Mouse (Mus musculus) liver, postnatal 0 days (tissue): Measurements from ENCODE around the gene Krt14. TPM values are rescaled to one million over a fixed set of nuclear protein-coding genes. Genes with fewer than 3 reads are reported as not detected.

Experiments used
- ATAC-seq: fragments of 200-750 bp; cut with Nextera tagmentation; 2 replicates; pipeline ENCODE4 v1.8.0; 2017; ENCODE audit warnings: mild to moderate bottlenecking, moderate library complexity
- DNase-seq: peaks from one replicate; pipeline ENCODE4 v3.0.0-alpha.2; 2016
- H3K27ac ChIP-seq: fragments of 300-500 bp; sonication (generic); 2 replicates; pipeline ENCODE4 v1.5.1; 2014; ENCODE audit warnings: antibody characterized with exemption, moderate library complexity, mild to moderate bottlenecking, low read depth
- H3K27me3 ChIP-seq: fragments of 300-500 bp; sonication (generic); 2 replicates; pipeline ENCODE4 v1.6.1; 2014; ENCODE audit warnings: low read length, control low read depth, mixed read lengths; ENCODE audit not compliant: insufficient read depth
- H3K36me3 ChIP-seq: fragments of 300-500 bp; sonication (generic); replicated peaks from 2 replicates; pipeline ENCODE4 v1.6.1; 2014; ENCODE audit warnings: mild to moderate bottlenecking, control low read depth, low read length, moderate library complexity, mixed read lengths; ENCODE audit not compliant: insufficient read depth
- H3K4me1 ChIP-seq: fragments of 300-500 bp; sonication (generic); 2 replicates; pipeline ENCODE4 v1.6.1; 2014; ENCODE audit warnings: antibody characterized with exemption, mild to moderate bottlenecking, control low read depth; ENCODE audit not compliant: insufficient read depth
- H3K4me2 ChIP-seq: fragments of 300-500 bp; sonication (generic); 2 replicates; pipeline ENCODE4 v1.6.1; 2014; ENCODE audit warnings: low read depth, mild to moderate bottlenecking, low read length, moderate library complexity, mixed read lengths
- H3K4me3 ChIP-seq: fragments of 300-500 bp; sonication (generic); 2 replicates; pipeline ENCODE4 v1.5.1; 2014; ENCODE audit warnings: low read depth, low read length
- H3K9ac ChIP-seq: fragments of 300-500 bp; sonication (generic); replicated peaks from 2 replicates; pipeline ENCODE4 v1.6.1; 2014; ENCODE audit warnings: mild to moderate bottlenecking, moderate library complexity
- H3K9me3 ChIP-seq: fragments of 300-500 bp; sonication (generic); 2 replicates; pipeline ENCODE4 v1.6.1; 2016; ENCODE audit warnings: mild to moderate bottlenecking, control low read depth, low read length, mixed read lengths
- CTCF ChIP-seq: sonication (generic); IDR thresholded peaks from 2 replicates; pipeline ENCODE4 v1.5.1; 2016; ENCODE audit warnings: antibody characterized with exemption, low read depth
- EP300 ChIP-seq: IDR thresholded peaks from 2 replicates; pipeline ENCODE4 v1.6.1; 2016; ENCODE audit warnings: antibody characterized with exemption, low read depth, mild to moderate bottlenecking
- WGBS: fragments of 180-500 bp; shearing (Covaris S2); extraction: QIAGEN DNeasy Blood & Tissue Kit; methylation state at CpG from one replicate; pipeline ENCODE4 v1.1.7; 2014; ENCODE audit not compliant: insufficient replicate concordance; 5-methylcytosine and 5-hydroxymethylcytosine counted together
- polyA plus RNA-seq: library from polyadenylated mRNA; unstranded; fragments of >200 nt; fragmentation: Nextera tagmentation; extraction: Ambion mirVana; gene quantifications from 2 replicates; pipeline ENCODE4 v1.2.1, GENCODE M21; 2015

Krt14 gene
- polyA plus RNA-seq, 1 experiment from 2014 or later: 1.2 TPM

- H3K36me3 ChIP-seq: no peaks in the 10 kb centered on the region
- no peak within 1 kb of the TSS for H3K27ac ChIP-seq
- no peaks in the 10 kb centered on the region for H3K27me3 ChIP-seq
- ATAC-seq: no peak
- TF ChIP-seq CTCF: no peak
- TF ChIP-seq EP300: no peak
- H3K9me3 ChIP-seq: no peaks in the 10 kb centered on the region
- no peaks in the 10 kb centered on the region for H3K4me1 ChIP-seq
- H3K9ac ChIP-seq: no peak within 1 kb of the TSS
- H3K4me2 ChIP-seq: no peak within 1 kb of the TSS
- H3K4me3 ChIP-seq: no peak within 1 kb of the TSS
- WGBS: 46% methylated on average over 9 of the region's 9 CpGs
- DNase-seq: no peak
Observed at GRCm38 (mm10) chr11:100192992-100193391, 14.4 kb downstream of the Krt14 start, which contains the start of gene Krt9. Gene Krt9, minus strand, starts transcription at chr11:100193246.

DNA sequence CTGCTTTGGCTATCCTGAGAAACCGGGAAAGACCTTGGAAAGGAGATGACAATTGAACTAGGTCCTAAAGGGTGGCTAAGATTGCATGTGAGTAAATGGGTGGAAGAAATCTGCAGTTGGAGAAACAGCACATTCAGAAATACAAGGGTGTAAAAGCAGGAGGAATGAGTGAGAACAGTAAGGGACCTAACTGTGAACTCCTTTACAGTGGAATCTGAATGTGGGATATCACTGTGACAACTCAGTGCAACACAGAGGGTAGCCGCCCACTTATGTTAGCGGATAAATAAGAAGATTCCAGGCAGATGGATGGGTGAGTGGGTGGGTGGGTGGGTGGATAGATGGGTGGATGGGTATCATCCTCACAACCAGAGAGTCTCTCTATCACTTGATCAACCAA, 15.5 kb downstream of the Krt14 start:
- Histone ChIP-seq H3K9me3 (no peaks in the 10 kb centered on the region), H3K4me3 (no peak overlapping the region), H3K27ac (no peak overlapping the region), H3K4me1 (no peaks in the 10 kb centered on the region), H3K36me3 (no peaks in the 10 kb centered on the region), H3K9ac (no peak overlapping the region), H3K27me3 (no peaks in the 10 kb centered on the region), H3K4me2 (no peak overlapping the region)
- no peak for TF ChIP-seq EP300
- TF ChIP-seq CTCF: no peak
- DNase-seq (no peak), ATAC-seq (no peak)
- 76% methylated on average over 3 of the region's 3 CpGs for WGBS

- 75% methylated on average over 8 of the region's 8 CpGs for WGBS
- Histone ChIP-seq H3K27me3 (no peaks in the 10 kb centered on the region), H3K4me3 (no peak overlapping the region), H3K27ac (no peak overlapping the region), H3K9me3 (no peaks in the 10 kb centered on the region), H3K36me3 (no peaks in the 10 kb centered on the region), H3K9ac (no peak overlapping the region), H3K4me2 (no peak overlapping the region), H3K4me1 (no peaks in the 10 kb centered on the region)
- DNase-seq (no peak), ATAC-seq (no peak)
- TF ChIP-seq CTCF: no peak
- no peak for TF ChIP-seq EP300
Observed at GRCm38 (mm10) chr11:100186736-100187135, 20.6 kb downstream of the Krt14 start.

DNA sequence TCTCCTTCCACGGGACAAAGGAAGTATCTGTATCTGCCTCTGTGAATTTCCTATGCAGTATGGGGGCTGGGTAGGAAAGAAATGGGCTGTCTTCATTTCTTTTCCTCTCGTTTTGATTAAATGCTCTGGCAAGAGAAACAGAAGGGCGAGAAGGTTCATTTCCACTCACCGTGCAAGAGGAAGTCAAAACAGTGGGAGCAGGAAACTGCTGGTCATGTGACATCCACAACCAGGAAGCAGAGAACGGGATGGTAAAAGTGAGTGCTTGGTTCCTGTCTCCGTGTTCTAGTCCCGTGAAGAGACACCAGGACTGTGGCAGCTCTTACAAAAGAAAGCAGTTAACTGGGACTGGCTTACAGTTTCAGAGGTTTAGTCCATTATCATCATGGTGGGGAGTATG, 25.6 kb downstream of the Krt14 start:
- ATAC-seq (no peak), DNase-seq (no peak)
- no peaks in the 10 kb centered on the region for H3K9me3 ChIP-seq
- no peaks in the 10 kb centered on the region for H3K27me3 ChIP-seq
- WGBS: 31% methylated on average over 7 of the region's 7 CpGs
- no peak overlapping the region for H3K4me2 ChIP-seq
- TF ChIP-seq EP300: no peak
- TF ChIP-seq CTCF: no peak
- H3K9ac ChIP-seq: no peak overlapping the region
- H3K36me3 ChIP-seq: no peaks in the 10 kb centered on the region
- no peak overlapping the region for H3K27ac ChIP-seq
- no peak overlapping the region for H3K4me3 ChIP-seq
- no peaks in the 10 kb centered on the region for H3K4me1 ChIP-seq

DNA sequence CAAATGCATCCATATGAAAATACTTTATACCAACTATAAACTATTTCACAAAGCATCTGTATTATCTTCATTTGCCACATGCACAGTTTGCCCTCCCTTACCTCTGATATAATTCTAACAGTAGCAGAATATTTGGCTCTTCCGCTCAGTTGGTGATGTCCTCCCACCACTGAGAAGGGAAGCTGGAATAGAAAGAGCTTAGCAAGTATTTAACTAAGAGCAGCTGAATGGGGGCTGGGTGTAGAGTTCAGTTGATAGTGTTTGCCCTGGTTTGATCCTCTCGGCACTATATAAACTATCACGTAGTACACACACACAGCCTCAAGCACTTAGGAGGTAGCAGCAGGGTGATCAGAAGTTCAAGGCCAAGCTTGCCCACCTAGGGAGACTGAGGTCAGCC, 28.1 kb downstream of the Krt14 start:
- Histone ChIP-seq H3K36me3 (no peaks in the 10 kb centered on the region), H3K4me1 (no peaks in the 10 kb centered on the region), H3K4me2 (no peak overlapping the region), H3K9me3 (no peaks in the 10 kb centered on the region), H3K27me3 (no peaks in the 10 kb centered on the region), H3K27ac (no peak overlapping the region), H3K9ac (no peak overlapping the region), H3K4me3 (no peak overlapping the region)
- no peak for TF ChIP-seq EP300
- no peak for TF ChIP-seq CTCF
- DNase-seq (no peak), ATAC-seq (no peak)
- 59% methylated on average over 3 of the region's 3 CpGs for WGBS

DNA sequence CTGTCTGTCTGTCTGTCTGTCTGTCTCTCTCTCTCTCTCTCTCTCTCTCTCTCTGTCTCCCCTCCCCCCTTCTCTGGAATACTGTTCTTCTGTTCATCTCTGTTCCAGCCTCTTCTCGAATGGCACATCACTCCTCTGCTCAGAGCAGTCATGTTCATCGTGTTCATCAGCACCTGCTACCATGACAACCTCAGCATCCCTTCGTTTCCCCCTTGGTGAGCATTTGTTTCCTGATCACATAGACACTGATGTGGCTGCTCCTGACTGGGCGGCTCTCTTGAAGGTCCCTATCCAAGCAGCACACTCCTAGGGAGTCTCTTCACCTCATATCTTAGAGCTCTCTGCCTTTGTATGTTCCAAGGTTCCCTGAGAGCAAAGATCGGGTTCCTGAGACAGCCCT, 29.0 kb downstream of the Krt14 start:
- no peak overlapping the region for H3K9ac ChIP-seq
- 65% methylated on average over 5 of the region's 5 CpGs for WGBS
- H3K4me1 ChIP-seq: no peaks in the 10 kb centered on the region
- H3K27ac ChIP-seq: no peak overlapping the region
- H3K27me3 ChIP-seq: no peaks in the 10 kb centered on the region
- DNase-seq: no peak
- no peaks in the 10 kb centered on the region for H3K36me3 ChIP-seq
- TF ChIP-seq EP300 (no peak), CTCF (no peak)
- no peaks in the 10 kb centered on the region for H3K9me3 ChIP-seq
- H3K4me2 ChIP-seq: no peak overlapping the region
- no peak overlapping the region for H3K4me3 ChIP-seq
- ATAC-seq: no peak

DNA sequence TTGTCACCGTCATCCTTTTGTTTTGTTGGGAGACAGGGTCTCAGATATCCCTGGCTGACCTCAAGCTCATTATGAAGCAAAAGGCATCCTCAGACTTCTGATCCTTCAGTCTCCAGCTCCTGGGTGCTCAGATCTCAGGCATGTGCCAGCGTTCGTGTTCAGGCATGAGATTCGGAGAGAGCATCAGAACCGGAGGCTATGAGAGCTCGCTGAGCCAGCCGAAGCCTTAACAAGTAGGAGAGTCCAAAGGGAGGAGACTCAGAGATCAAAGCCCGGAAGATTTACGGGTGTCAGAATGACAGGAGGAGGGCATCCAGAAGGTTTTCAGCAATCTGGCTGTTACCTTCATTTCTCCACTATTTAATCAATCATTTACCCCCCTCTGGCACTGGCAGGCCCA, 30.6 kb downstream of the Krt14 start:
- ATAC-seq (no peak), DNase-seq (no peak)
- Histone ChIP-seq H3K27ac (no peak overlapping the region), H3K4me3 (no peak overlapping the region), H3K27me3 (no peaks in the 10 kb centered on the region), H3K9me3 (no peaks in the 10 kb centered on the region), H3K9ac (no peak overlapping the region), H3K36me3 (no peaks in the 10 kb centered on the region), H3K4me1 (no peaks in the 10 kb centered on the region), H3K4me2 (no peak overlapping the region)
- WGBS: 65% methylated on average over 9 of the region's 9 CpGs
- TF ChIP-seq EP300: no peak
- no peak for TF ChIP-seq CTCF
